Comparison of ENCODE assay signal across 17 mouse cellular contexts in genomic region chr1:93161921-93162320, GRCm38 (mm10). TPM values are rescaled to one million over a fixed set of nuclear protein-coding genes. Genes with fewer than 3 reads are reported as not detected.
"Had no signal": no experiment of that assay in that cellular context is flagged by ENCODE, and none has a peak within 500 bp of the region (broad histone marks: within the 10 kb centered on the region; RNA-seq: fewer than 3 reads in every experiment).

No protein-coding gene starts in this region.

- DNase-seq: kidney, adult 9 months; kidney, postnatal 36 days; layer of hippocampus, adult 9-11 months; liver; right cerebral cortex, adult 18-20 months; right cerebral cortex, postnatal 25 days; thymus, postnatal 4 days had no signal

- H3K4me2 ChIP-seq: limb, embryonic 12.5 days; midbrain, embryonic 11.5 days; midbrain, embryonic 15.5 days had no signal

- H3K36me3 ChIP-seq: limb, embryonic 12.5 days; midbrain, embryonic 15.5 days had no signal

- H3K4me1 ChIP-seq: midbrain, embryonic 15.5 days had no signal

- H3K9me3 ChIP-seq: limb, embryonic 12.5 days; megakaryocyte, embryonic 14.5 days; midbrain, embryonic 15.5 days had no signal

- H3K4me3 ChIP-seq: limb, embryonic 12.5 days; megakaryocyte, embryonic 14.5 days; midbrain, embryonic 15.5 days had no signal

- H3K27me3 ChIP-seq: limb, embryonic 12.5 days; midbrain, embryonic 15.5 days had no signal

- H3K27ac ChIP-seq: kidney, postnatal 0 days; limb, embryonic 12.5 days; liver, embryonic 14.5 days; macrophage; midbrain, embryonic 15.5 days had no signal

- H3K9ac ChIP-seq: limb, embryonic 12.5 days; liver, embryonic 14.5 days; midbrain, embryonic 15.5 days had no signal

- ATAC-seq: inflammation-experienced regulatory T-cells, adult 6 months; intestine, postnatal 0 days; midbrain, embryonic 15.5 days had no signal

RNA-seq across cellular contexts. Expression of gene 2310007B03Rik, which starts 1.2 kb away (rescaled TPM):
- polyA plus RNA-seq: inflammation-experienced regulatory T-cells, adult 6 months; macrophage; neural tube, embryonic 14.5 days had no signal

RNA-seq across cellular contexts. Expression of gene Crocc2, which starts 6.6 kb away (rescaled TPM):
- polyA plus RNA-seq: inflammation-experienced regulatory T-cells, adult 6 months; macrophage had no signal

RNA-seq across cellular contexts. Expression of gene Agxt, which starts 26.9 kb away (rescaled TPM):
- polyA plus RNA-seq: inflammation-experienced regulatory T-cells, adult 6 months; limb, embryonic 12.5 days; macrophage; midbrain, embryonic 11.5 days; midbrain, embryonic 15.5 days; neural tube, embryonic 14.5 days had no signal
